Mouse (Mus musculus) limb, embryonic 15.5 days (tissue): Measurements from ENCODE around the gene Camk2g. TPM values are rescaled to one million over a fixed set of nuclear protein-coding genes. Genes with fewer than 3 reads are reported as not detected.

ENCODE experiments used
- ATAC-seq: fragments of 200-750 bp; cut with Nextera tagmentation; 2 replicates; pipeline ENCODE4 v1.8.0; 2017; ENCODE audit warnings: low read depth, moderate TSS enrichment; ENCODE audit not compliant: insufficient number of reproducible peaks, low FRiP score, low TSS enrichment
- H3K27ac ChIP-seq: fragments of 300-500 bp; sonication (generic); 2 replicates; pipeline ENCODE4 v1.5.1; 2015; ENCODE audit warnings: moderate library complexity, mild to moderate bottlenecking, inconsistent platforms
- H3K27me3 ChIP-seq: fragments of 300-500 bp; sonication (generic); 2 replicates; pipeline ENCODE4 v1.6.1; 2015; ENCODE audit warnings: inconsistent platforms
- H3K36me3 ChIP-seq: fragments of 300-500 bp; sonication (generic); 2 replicates; pipeline ENCODE4 v1.6.1; 2015; ENCODE audit warnings: inconsistent platforms
- H3K4me1 ChIP-seq: fragments of 300-500 bp; sonication (generic); 2 replicates; pipeline ENCODE4 v1.6.1; 2015; ENCODE audit warnings: inconsistent platforms
- H3K4me2 ChIP-seq: fragments of 300-500 bp; sonication (generic); 2 replicates; pipeline ENCODE4 v1.6.1; 2015; ENCODE audit warnings: mild to moderate bottlenecking, inconsistent platforms
- H3K4me3 ChIP-seq: fragments of 300-500 bp; sonication (generic); 2 replicates; pipeline ENCODE4 v1.5.1; 2015; ENCODE audit warnings: mild to moderate bottlenecking, inconsistent platforms
- H3K9ac ChIP-seq: fragments of 300-500 bp; sonication (generic); 2 replicates; pipeline ENCODE4 v1.6.1; 2015; ENCODE audit warnings: inconsistent platforms
- H3K9me3 ChIP-seq: fragments of 300-500 bp; sonication (generic); 2 replicates; pipeline ENCODE4 v1.6.1; 2016; ENCODE audit warnings: inconsistent platforms
- WGBS: fragments of 180-500 bp; shearing (Covaris S2); methylation state at CpG from one replicate; pipeline ENCODE4 v1.1.7; 2015; 5-methylcytosine and 5-hydroxymethylcytosine counted together
- polyA plus RNA-seq: library from polyadenylated mRNA; unstranded; fragments of >200 nt; fragmentation: Nextera tagmentation; extraction: Ambion mirVana; gene quantifications from 2 replicates; pipeline ENCODE4 v1.2.1, GENCODE M21; 2015

Gene Camk2g
- polyA plus RNA-seq = 44.4 and 55.6 TPM in 2 replicates

GRCm38 (mm10) chr14:20793758-20794531, at the start of gene Camk2g:
Gene Camk2g (minus strand): TSS chr14:20794088.
- H3K4me2 ChIP-seq = peak within 1 kb of the TSS; percentile 91
- WGBS = under 1% methylated on average over 17 of the region's 76 CpGs

GRCm38 (mm10) chr14:20842629-20843028, 48.7 kb upstream of the Camk2g start:
- WGBS = 70% methylated on average over 3 of the region's 3 CpGs
- Histone ChIP-seq H3K4me3 (no peak overlapping the region), H3K27me3 (no peaks in the 10 kb centered on the region), H3K36me3 (no peaks in the 10 kb centered on the region), H3K9ac (no peak overlapping the region), H3K27ac (no peak overlapping the region), H3K4me2 (no peak overlapping the region), H3K9me3 (no peaks in the 10 kb centered on the region), H3K4me1 (peaks cover 15% of the 10 kb centered on the region)
- ATAC-seq = no peak

More at GRCm38 (mm10) chr14:20793758-20794531, at the start of gene Camk2g:
- H3K9ac ChIP-seq = peak within 1 kb of the TSS; percentile 70
- peaks cover 25% of the 10 kb centered on the region for H3K36me3 ChIP-seq
- peak within 1 kb of the TSS; percentile 86 for H3K4me3 ChIP-seq
- H3K27me3 ChIP-seq = no peaks in the 10 kb centered on the region
- peak; percentile 85 for ATAC-seq
- H3K9me3 ChIP-seq = no peaks in the 10 kb centered on the region
- peaks cover 39% of the 10 kb centered on the region for H3K4me1 ChIP-seq
- H3K27ac ChIP-seq = peak within 1 kb of the TSS; percentile 82

GRCm38 (mm10) chr14:20841526-20841925, 47.6 kb upstream of the Camk2g start:
- Histone ChIP-seq H3K4me1 (peaks cover 21% of the 10 kb centered on the region), H3K9ac (no peak overlapping the region), H3K4me3 (no peak overlapping the region), H3K36me3 (no peaks in the 10 kb centered on the region), H3K27me3 (no peaks in the 10 kb centered on the region), H3K9me3 (no peaks in the 10 kb centered on the region), H3K27ac (no peak overlapping the region), H3K4me2 (no peak overlapping the region)
- 85% methylated on average over 2 of the region's 2 CpGs for WGBS
- no peak for ATAC-seq

GRCm38 (mm10) chr14:20837681-20838080, 43.8 kb upstream of the Camk2g start:
- ATAC-seq = no peak
- Histone ChIP-seq H3K9me3 (no peaks in the 10 kb centered on the region), H3K4me2 (peak overlapping the region; percentile 97; the same call in 1 of the 2 replicates), H3K36me3 (no peaks in the 10 kb centered on the region), H3K4me3 (peak overlapping the region; percentile 55), H3K27ac (no peak overlapping the region), H3K4me1 (peaks cover 13% of the 10 kb centered on the region; the same call in 1 of the 2 replicates), H3K27me3 (no peaks in the 10 kb centered on the region), H3K9ac (no peak overlapping the region)
- 64% methylated on average over 7 of the region's 7 CpGs for WGBS

- H3K9ac ChIP-seq = peak overlapping the region; percentile 48
- 2% methylated on average over 10 of the region's 10 CpGs for WGBS
- no peaks in the 10 kb centered on the region for H3K27me3 ChIP-seq
Observed at GRCm38 (mm10) chr14:20836905-20837376, 43.1 kb upstream of the Camk2g start.

GRCm38 (mm10) chr14:20836171-20836904, 42.5 kb upstream of the Camk2g start, which contains the start of gene Plau:
Gene Plau (plus strand): TSS chr14:20836660.
- H3K36me3 ChIP-seq = no peaks in the 10 kb centered on the region
- peak; percentile 80 for ATAC-seq
- H3K27me3 ChIP-seq = no peaks in the 10 kb centered on the region
- peak within 1 kb of the TSS; percentile 97 for H3K4me2 ChIP-seq
- WGBS = under 1% methylated on average over 29 of the region's 33 CpGs
- H3K4me3 ChIP-seq = peak within 1 kb of the TSS; percentile 55
- H3K9me3 ChIP-seq = no peaks in the 10 kb centered on the region
- H3K4me1 ChIP-seq = peaks cover 14% of the 10 kb centered on the region; the same call in 1 of the 2 replicates
- peak within 1 kb of the TSS; percentile 48 for H3K9ac ChIP-seq
- peak within 1 kb of the TSS; percentile 39; the same call in 1 of the 2 replicates for H3K27ac ChIP-seq

More at GRCm38 (mm10) chr14:20836905-20837376, 43.1 kb upstream of the Camk2g start:
- peaks cover 13% of the 10 kb centered on the region; the same call in 1 of the 2 replicates for H3K4me1 ChIP-seq
- peak overlapping the region; percentile 97 for H3K4me2 ChIP-seq
- peak overlapping the region; percentile 55 for H3K4me3 ChIP-seq
- no peak for ATAC-seq
- no peaks in the 10 kb centered on the region for H3K9me3 ChIP-seq
- no peaks in the 10 kb centered on the region for H3K36me3 ChIP-seq
- peak overlapping the region; percentile 33; the same call in 1 of the 2 replicates for H3K27ac ChIP-seq

GRCm38 (mm10) chr14:20834136-20834535, 40.2 kb upstream of the Camk2g start:
- H3K9ac ChIP-seq = no peak overlapping the region
- H3K27me3 ChIP-seq = no peaks in the 10 kb centered on the region
- no peak for ATAC-seq
- H3K4me1 ChIP-seq = peaks cover 16% of the 10 kb centered on the region
- H3K27ac ChIP-seq = no peak overlapping the region
- no peaks in the 10 kb centered on the region for H3K36me3 ChIP-seq
- no peaks in the 10 kb centered on the region for H3K9me3 ChIP-seq
- 49% methylated on average over 7 of the region's 7 CpGs for WGBS
- no peak overlapping the region for H3K4me3 ChIP-seq
- H3K4me2 ChIP-seq = no peak overlapping the region

GRCm38 (mm10) chr14:20833525-20833924, 39.6 kb upstream of the Camk2g start:
- WGBS = 86% methylated on average over 4 of the region's 4 CpGs
- H3K4me1 ChIP-seq = peaks cover 16% of the 10 kb centered on the region
- no peak overlapping the region for H3K9ac ChIP-seq
- H3K4me2 ChIP-seq = no peak overlapping the region
- no peaks in the 10 kb centered on the region for H3K27me3 ChIP-seq
- H3K4me3 ChIP-seq = no peak overlapping the region
- H3K27ac ChIP-seq = no peak overlapping the region
- no peaks in the 10 kb centered on the region for H3K9me3 ChIP-seq
- no peak for ATAC-seq
- H3K36me3 ChIP-seq = no peaks in the 10 kb centered on the region

GRCm38 (mm10) chr14:20831915-20832314, 38.0 kb upstream of the Camk2g start:
- no peak overlapping the region for H3K4me2 ChIP-seq
- H3K27me3 ChIP-seq = no peaks in the 10 kb centered on the region
- no peak overlapping the region for H3K9ac ChIP-seq
- H3K9me3 ChIP-seq = no peaks in the 10 kb centered on the region
- H3K36me3 ChIP-seq = no peaks in the 10 kb centered on the region
- no peak for ATAC-seq
- WGBS = 62% methylated on average over 1 of the region's 1 CpGs
- peaks cover 14% of the 10 kb centered on the region for H3K4me1 ChIP-seq
- no peak overlapping the region for H3K27ac ChIP-seq
- H3K4me3 ChIP-seq = no peak overlapping the region

- no peak for ATAC-seq
- Histone ChIP-seq H3K27ac (no peak overlapping the region), H3K36me3 (no peaks in the 10 kb centered on the region), H3K27me3 (no peaks in the 10 kb centered on the region), H3K9me3 (no peaks in the 10 kb centered on the region), H3K4me2 (no peak overlapping the region), H3K9ac (no peak overlapping the region), H3K4me1 (peaks cover 9% of the 10 kb centered on the region), H3K4me3 (no peak overlapping the region)
- 46% methylated on average over 9 of the region's 9 CpGs for WGBS
Observed at GRCm38 (mm10) chr14:20831141-20831910, 37.4 kb upstream of the Camk2g start.
